Mouse (Mus musculus): Measurements from ENCODE around the gene Ndufaf3. TPM values are rescaled to one million over a fixed set of nuclear protein-coding genes. Genes with fewer than 3 reads are reported as not detected.

The Ndufaf3 gene
- 55.6 and 60.5 TPM in 2 replicates for polyA plus RNA-seq (2015; fragmentation: Nextera tagmentation; extraction: Ambion mirVana)

DNA sequence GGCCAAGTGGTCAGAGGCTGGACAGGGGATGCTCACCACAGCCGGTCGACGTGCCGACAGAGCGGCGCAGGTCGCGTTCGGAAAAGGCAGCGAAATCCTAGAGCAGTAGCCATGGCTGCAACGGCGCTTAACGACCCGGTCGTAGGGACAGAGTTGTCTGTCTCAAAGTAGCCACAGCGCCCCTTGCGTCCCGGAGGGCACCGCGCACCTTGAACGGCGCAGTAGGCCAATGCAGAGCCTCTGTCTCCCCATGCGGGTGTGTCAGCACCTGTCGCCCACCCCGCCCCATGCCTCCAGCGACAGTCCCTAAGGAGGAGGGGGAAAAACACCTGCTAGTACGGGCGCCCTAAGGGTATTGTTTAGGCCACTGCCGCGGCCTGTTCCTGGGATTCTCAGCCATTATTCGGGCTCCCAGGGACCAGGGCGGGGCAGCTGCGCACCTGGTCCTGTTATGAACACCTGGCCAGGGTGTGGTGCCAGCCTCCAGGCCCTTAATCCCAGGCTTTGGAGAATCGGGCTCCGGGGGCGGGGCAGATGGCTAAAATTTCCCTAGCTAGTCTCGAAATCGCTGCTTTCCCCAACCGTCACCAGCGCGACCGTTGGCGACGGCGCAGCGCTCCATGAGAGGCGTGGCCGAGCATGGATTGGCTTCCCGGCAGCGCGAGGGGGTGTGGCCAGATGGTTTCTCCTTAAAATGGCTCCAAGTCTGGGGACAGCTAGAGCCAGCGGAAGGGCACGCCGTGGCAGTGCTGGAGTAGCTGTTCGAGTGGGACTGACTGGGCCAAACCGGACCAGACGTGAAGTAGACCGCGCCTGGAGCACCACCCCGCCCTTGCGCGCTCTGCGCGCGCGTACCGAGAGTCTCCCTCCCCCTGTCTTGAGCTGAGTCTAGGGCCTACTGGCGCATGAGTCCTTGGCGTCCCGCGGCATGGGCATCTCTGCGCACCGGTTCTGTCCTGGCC lies at the start of gene Ndufaf3:
Ndufaf3 (minus strand) TSS at position 620 of the 962 bp plus-strand sequence.

DNA sequence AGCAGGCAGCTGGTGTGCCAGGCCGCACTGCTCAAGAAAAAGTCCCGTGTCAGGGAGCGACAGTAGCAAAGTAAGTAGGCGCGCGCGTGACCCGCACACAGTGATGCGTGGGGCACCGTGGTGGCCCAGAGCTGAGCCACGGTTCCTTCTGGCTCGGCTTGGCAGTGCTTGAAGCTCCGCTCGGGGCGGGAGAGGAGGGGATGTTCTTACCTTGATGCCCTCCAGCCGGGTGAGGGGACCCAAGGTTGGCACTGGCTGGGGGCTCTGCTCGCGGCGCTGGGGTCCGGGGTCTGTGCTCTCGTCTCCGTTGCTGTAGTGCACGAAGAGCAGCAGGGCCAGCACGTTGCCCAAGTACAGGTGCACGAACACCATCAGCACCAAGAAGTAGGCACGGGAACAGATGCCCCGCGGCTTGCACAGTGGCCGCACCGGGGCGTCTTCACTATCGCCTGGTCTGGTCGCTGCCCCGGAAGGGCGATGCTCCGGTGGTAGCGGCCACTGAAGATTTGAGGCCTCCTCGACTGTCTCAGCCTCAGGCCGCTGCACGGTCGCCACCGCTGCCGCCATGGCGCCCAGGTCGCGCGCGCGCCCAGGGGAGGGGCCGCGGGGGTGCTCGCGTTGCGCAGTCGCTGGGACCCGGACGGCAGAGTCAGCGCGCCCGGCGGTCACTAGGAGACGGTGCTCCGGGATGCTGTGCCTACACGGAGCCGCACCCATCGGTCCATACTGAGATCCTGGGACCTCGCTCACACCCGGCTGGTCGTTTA lies 29.9 kb upstream of the Ndufaf3 start, which contains the start of gene P4htm:
P4htm (minus strand) TSS at position 670 of the 767 bp plus-strand sequence.

DNA sequence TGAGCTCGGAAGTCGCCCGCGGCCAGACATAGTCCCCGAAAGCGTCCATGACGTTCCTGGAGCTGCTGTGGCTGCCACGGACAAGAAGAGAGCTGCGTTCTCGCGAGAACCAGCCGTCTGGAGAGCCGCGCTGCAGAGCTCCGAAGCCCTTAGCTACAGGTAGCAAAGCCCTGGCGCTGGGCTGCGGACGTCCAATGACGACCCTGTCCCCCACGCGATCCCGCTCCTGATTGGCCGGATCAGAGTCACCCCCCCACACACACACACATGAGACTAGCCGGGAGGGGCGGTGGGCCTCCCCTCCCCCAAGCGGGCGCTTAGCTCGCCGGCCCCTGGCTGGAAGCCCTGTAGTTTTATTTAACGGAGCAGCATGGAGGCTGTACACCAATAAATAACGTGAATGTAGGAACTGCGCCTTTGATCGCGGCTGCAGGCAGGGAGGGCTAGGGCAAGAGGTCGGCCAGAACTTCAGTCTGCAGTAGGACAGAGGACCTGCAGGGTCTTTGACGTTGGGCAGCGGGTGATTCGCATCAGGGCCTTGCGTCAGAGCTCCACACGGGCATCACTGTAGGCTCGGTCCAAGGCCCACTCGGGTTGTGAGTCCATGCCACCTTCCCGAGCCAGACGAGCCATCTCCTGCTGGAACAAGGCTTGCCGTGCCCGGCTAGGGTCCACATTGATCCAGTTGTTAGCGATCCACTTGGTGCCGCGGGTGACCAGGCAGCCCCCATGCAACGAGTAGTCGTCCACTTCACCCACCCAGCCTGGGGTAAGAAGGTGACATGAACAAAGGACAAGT lies 11.5 kb upstream of the Ndufaf3 start, which contains the start of gene Wdr6:
Wdr6 (minus strand) TSS at position 195 of the 799 bp plus-strand sequence.

DNA sequence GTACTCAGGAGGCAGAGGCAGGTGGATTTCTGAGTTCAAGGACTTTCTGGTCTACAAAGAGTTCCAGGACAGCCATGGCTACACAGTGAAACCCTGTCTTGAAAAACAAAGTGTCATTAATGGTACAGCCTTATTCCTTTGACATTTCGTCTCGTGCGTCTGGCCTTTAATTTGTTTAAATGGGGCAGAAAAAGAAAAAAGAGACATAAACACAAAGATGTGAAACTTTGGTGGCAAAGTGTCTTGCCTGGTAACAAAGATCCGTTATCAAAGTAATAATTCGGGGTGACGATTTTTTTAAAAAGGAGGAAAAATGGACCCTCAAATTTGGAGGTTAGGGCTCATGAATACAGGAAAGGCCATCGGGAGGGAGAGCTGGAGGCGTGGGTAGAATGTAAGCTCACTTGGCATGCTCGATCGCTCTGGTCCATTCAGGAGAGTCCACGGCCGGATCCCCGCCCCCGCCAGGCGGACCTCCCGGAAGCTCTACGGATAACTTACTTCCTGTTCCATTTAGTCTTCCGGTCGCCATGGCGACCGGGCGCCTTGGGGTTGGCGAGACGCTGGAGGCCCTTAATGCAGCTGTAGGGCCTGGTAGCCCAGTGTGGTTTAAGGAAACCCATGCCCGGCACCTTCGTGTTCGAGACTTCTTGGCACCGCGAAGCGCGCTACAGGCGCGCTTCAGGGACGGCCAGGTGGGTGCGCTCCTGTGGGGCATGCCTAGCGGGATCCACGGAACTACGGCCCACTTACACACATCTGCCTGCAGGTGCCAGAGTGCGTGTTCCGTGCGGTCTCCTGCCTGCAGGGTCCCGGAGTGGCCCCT lies 2.4 kb upstream of the Ndufaf3 start, which contains the start of gene Dalrd3:
Dalrd3 (plus strand) TSS at position 506 of the 826 bp plus-strand sequence.

DNA sequence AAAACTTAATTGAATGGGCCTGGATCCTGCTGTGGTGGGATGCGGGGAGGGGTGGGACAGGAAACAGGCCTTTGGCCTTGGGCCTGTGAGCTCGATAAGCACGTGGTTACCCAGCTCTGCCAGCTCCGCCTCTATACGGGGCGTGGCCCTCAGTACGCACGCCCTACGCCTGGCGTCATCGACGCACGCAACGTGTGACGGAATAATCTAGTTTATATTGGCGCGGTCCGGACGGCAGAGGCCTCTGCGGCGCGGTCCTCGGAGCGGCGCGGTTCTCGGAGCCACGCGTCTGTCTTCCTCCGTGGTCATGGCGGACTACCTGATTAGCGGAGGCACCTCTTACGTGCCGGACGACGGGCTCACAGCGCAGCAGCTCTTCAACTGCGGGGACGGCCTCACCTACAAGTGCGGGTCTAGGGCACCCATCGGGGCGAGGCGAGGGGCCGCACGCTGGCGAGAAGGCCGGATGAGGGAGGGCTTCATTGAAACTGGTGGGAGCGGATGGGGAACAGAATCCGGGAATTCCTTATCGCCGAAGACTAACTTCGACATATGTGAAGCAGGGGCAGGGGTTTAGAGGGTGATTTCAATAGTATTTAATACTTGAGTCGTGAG lies 6.9 kb downstream of the Ndufaf3 start, which contains the start of gene Impdh2:
Impdh2 (plus strand) TSS at position 60 of the 615 bp plus-strand sequence.

DNA sequence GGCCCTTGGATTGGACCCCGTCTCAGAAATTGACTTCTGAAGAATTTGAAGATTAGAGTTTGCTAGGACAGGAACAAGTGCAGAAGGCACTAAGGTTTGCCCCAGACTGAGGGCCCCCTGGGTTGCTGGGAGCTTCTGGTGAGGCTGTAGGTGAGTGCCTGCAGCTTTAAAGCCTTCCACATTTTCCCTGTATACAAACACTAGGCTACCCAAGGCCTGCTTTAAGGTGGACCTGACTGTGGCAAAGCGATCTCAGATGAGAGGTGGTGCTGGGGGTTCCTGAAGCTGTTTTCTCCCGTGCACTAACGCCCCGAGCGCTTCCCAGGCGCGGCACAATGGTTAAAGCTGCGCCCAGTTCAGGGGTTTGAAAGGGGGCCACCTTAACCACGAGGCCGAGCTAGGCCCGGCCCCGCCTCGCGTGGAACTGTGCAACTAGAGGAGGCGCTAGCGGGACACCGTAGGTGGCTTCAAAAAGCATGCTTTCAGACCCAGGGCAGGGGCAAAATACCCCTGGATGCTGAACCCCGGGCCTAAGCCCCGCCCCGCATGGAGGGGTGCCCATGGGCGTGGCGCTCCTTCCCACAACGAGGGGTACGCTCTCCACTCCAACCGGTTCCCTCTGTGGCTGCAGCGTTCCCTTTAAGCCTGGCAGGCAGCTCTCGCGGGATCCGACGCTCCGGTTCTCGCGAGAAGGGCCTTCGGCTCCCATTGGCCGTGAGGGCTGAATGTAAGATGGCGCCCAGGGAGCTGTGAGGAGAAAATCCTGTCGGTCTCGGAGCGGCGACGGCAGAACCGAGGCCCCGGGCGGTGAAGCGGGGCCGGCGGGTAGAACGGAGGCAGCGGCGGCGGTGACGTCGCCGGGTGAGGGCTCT lies 50.6 kb downstream of the Ndufaf3 start, which contains the start of gene Qrich1:
Qrich1 (plus strand) TSS at position 427 of the 872 bp plus-strand sequence.

MicroRNAs within 50 kb of the gene (microRNA counts, 519-probe panel; counts per million panel counts)
- microRNA mmu-miR-191 (3,962 counts per million, percentile 79 among the panel's probes with 10 or more counts), microRNA mmu-miR-425 (2,197 counts per million, percentile 66 among the panel's probes with 10 or more counts)

Small RNAs within 50 kb of the gene (microRNA-seq; reads per million reads assigned to microRNA genes)
- gene Gm24083 (0 reads per million in 2 experiments), gene Mir191 (0 reads per million in 2 experiments), gene Mir425 (757 to 976 reads per million in 2 experiments)

Other genes starting within 250 kb of the Ndufaf3 start
- 242 and 328 TPM in 2 replicates for gene Gpx1, start 228.5 kb downstream of the Ndufaf3 start, polyA plus RNA-seq (2015; fragmentation: Nextera tagmentation; extraction: Ambion mirVana)
- gene Usp4, start 219.6 kb downstream of the Ndufaf3 start, polyA plus RNA-seq (2015; fragmentation: Nextera tagmentation; extraction: Ambion mirVana), result 42.4 and 44.9 TPM in 2 replicates
- gene 1700102P08Rik, start 174.6 kb downstream of the Ndufaf3 start, polyA plus RNA-seq (2015; fragmentation: Nextera tagmentation; extraction: Ambion mirVana), result 0.15 and 0.28 TPM in 2 replicates
- 0.45 and 0.71 TPM in 2 replicates for gene Ccdc36, start 138.9 kb downstream of the Ndufaf3 start, polyA plus RNA-seq (2015; fragmentation: Nextera tagmentation; extraction: Ambion mirVana)
- gene BC048562, start 131.0 kb downstream of the Ndufaf3 start, polyA plus RNA-seq (2015; fragmentation: Nextera tagmentation; extraction: Ambion mirVana), result not detected in 2 replicates
- 22.3 and 24.9 TPM in 2 replicates for gene Ccdc71, start 106.9 kb downstream of the Ndufaf3 start, polyA plus RNA-seq (2015; fragmentation: Nextera tagmentation; extraction: Ambion mirVana)
- 14.7 and 17.2 TPM in 2 replicates for gene Klhdc8b, start 105.9 kb downstream of the Ndufaf3 start, polyA plus RNA-seq (2015; fragmentation: Nextera tagmentation; extraction: Ambion mirVana)
- 34.7 and 41.0 TPM in 2 replicates for gene Lamb2, start 87.7 kb downstream of the Ndufaf3 start, polyA plus RNA-seq (2015; fragmentation: Nextera tagmentation; extraction: Ambion mirVana)
- 38.7 and 43.0 TPM in 2 replicates for gene Usp19, start 76.8 kb downstream of the Ndufaf3 start, polyA plus RNA-seq (2015; fragmentation: Nextera tagmentation; extraction: Ambion mirVana)
- gene Qars, start 59.7 kb downstream of the Ndufaf3 start, polyA plus RNA-seq (2015; fragmentation: Nextera tagmentation; extraction: Ambion mirVana), result 47.8 and 49.7 TPM in 2 replicates
- 62.0 and 62.6 TPM in 2 replicates for gene Qrich1, start 50.6 kb downstream of the Ndufaf3 start, polyA plus RNA-seq (2015; fragmentation: Nextera tagmentation; extraction: Ambion mirVana)
- 56.6 and 61.8 TPM in 2 replicates for gene Impdh2, start 7.1 kb downstream of the Ndufaf3 start, polyA plus RNA-seq (2015; fragmentation: Nextera tagmentation; extraction: Ambion mirVana)
- 23.8 and 31.6 TPM in 2 replicates for gene Dalrd3, start 2.5 kb upstream of the Ndufaf3 start, polyA plus RNA-seq (2015; fragmentation: Nextera tagmentation; extraction: Ambion mirVana)
- 15.5 and 17.7 TPM in 2 replicates for gene Wdr6, start 11.3 kb upstream of the Ndufaf3 start, polyA plus RNA-seq (2015; fragmentation: Nextera tagmentation; extraction: Ambion mirVana)
- gene P4htm, start 30.2 kb upstream of the Ndufaf3 start, polyA plus RNA-seq (2015; fragmentation: Nextera tagmentation; extraction: Ambion mirVana), result 4.7 and 5.4 TPM in 2 replicates
- gene Arih2, start 82.0 kb upstream of the Ndufaf3 start, polyA plus RNA-seq (2015; fragmentation: Nextera tagmentation; extraction: Ambion mirVana), result 38.6 and 43.2 TPM in 2 replicates
- 126 and 132 TPM in 2 replicates for gene Slc25a20, start 94.7 kb upstream of the Ndufaf3 start, polyA plus RNA-seq (2015; fragmentation: Nextera tagmentation; extraction: Ambion mirVana)
- 36.5 and 42.6 TPM in 2 replicates for gene Prkar2a, start 121.9 kb upstream of the Ndufaf3 start, polyA plus RNA-seq (2015; fragmentation: Nextera tagmentation; extraction: Ambion mirVana)
- gene Ip6k2, start 216.4 kb upstream of the Ndufaf3 start, polyA plus RNA-seq (2015; fragmentation: Nextera tagmentation; extraction: Ambion mirVana), result 21.7 and 26.9 TPM in 2 replicates
- gene Nckipsd, start 240.9 kb upstream of the Ndufaf3 start, polyA plus RNA-seq (2015; fragmentation: Nextera tagmentation; extraction: Ambion mirVana), result 6.4 and 6.5 TPM in 2 replicates

All from skeletal muscle tissue, postnatal 0 days (tissue).